Mouse (Mus musculus): ENCODE results near the gene Acox2.
"Not testable (repeated sequence)": the region's sequence is repeated elsewhere in the genome, so short reads cannot be mapped to it uniquely, and the experiment has no call there.

Gene Acox2

GRCm38 (mm10) chr14:8259166-8259565 lies at the start of gene Acox2:
Gene Acox2, minus strand, starts transcription at chr14:8259353.
- no peak for DNase-seq (ENCODE audit: low spot score)

GRCm38 (mm10) chr14:8308650-8309049 lies 49.5 kb upstream of the Acox2 start:
- no peak for DNase-seq (ENCODE audit: low spot score)

- no peak for DNase-seq (ENCODE audit: low spot score)
Observed at GRCm38 (mm10) chr14:8306884-8307283, 47.7 kb upstream of the Acox2 start.

- DNase-seq (ENCODE audit: low spot score) = no peak
Observed at GRCm38 (mm10) chr14:8305014-8305413, 45.9 kb upstream of the Acox2 start.

GRCm38 (mm10) chr14:8304082-8304481 lies 44.9 kb upstream of the Acox2 start:
- no peak for DNase-seq (ENCODE audit: low spot score)

- no peak for DNase-seq (ENCODE audit: low spot score)
Observed at GRCm38 (mm10) chr14:8302687-8303086, 43.5 kb upstream of the Acox2 start.

GRCm38 (mm10) chr14:8300281-8300680 lies 41.1 kb upstream of the Acox2 start:
- DNase-seq (ENCODE audit: low spot score) = peak; percentile 85

GRCm38 (mm10) chr14:8297889-8298293 lies 38.7 kb upstream of the Acox2 start:
- peak; percentile 34 for DNase-seq (ENCODE audit: low spot score)

- no peak for DNase-seq (ENCODE audit: low spot score)
Observed at GRCm38 (mm10) chr14:8294257-8294656, 35.1 kb upstream of the Acox2 start.

GRCm38 (mm10) chr14:8286595-8286994 lies 27.4 kb upstream of the Acox2 start:
- DNase-seq (ENCODE audit: low spot score) = peak; percentile 64

GRCm38 (mm10) chr14:8283784-8284183 lies 24.6 kb upstream of the Acox2 start:
- no peak for DNase-seq (ENCODE audit: low spot score)

- DNase-seq (ENCODE audit: low spot score) = not testable (repeated sequence)
Observed at GRCm38 (mm10) chr14:8271281-8271680, 12.1 kb upstream of the Acox2 start.

- DNase-seq (ENCODE audit: low spot score) = no peak
Observed at GRCm38 (mm10) chr14:8264378-8264777, 5.2 kb upstream of the Acox2 start.

GRCm38 (mm10) chr14:8262242-8262641 lies 3.1 kb upstream of the Acox2 start:
- DNase-seq (ENCODE audit: low spot score) = no peak

GRCm38 (mm10) chr14:8260214-8260613 lies 1.1 kb upstream of the Acox2 start:
- no peak for DNase-seq (ENCODE audit: low spot score)

GRCm38 (mm10) chr14:8258752-8259151 lies 401 bp downstream of the Acox2 start:
- DNase-seq (ENCODE audit: low spot score) = no peak

- no peak for DNase-seq (ENCODE audit: low spot score)
Observed at GRCm38 (mm10) chr14:8258335-8258627, 872 bp downstream of the Acox2 start.

GRCm38 (mm10) chr14:8257521-8258334 lies 1.4 kb downstream of the Acox2 start:
- DNase-seq (ENCODE audit: low spot score) = no peak

- DNase-seq (ENCODE audit: low spot score) = no peak
Observed at GRCm38 (mm10) chr14:8256881-8257280, 2.3 kb downstream of the Acox2 start.

- no peak for DNase-seq (ENCODE audit: low spot score)
Observed at GRCm38 (mm10) chr14:8256072-8256471, 3.1 kb downstream of the Acox2 start.

- DNase-seq (ENCODE audit: low spot score) = peak; percentile 87
Observed at GRCm38 (mm10) chr14:8255076-8255729, 4.0 kb downstream of the Acox2 start.

- DNase-seq (ENCODE audit: low spot score) = no peak
Observed at GRCm38 (mm10) chr14:8251330-8251885, 7.7 kb downstream of the Acox2 start.

- DNase-seq (ENCODE audit: low spot score) = no peak
Observed at GRCm38 (mm10) chr14:8250141-8250871, 8.8 kb downstream of the Acox2 start.
